Mouse (Mus musculus): Measurements from ENCODE around the gene Nell1.

GRCm38 (mm10) chr7:50162602-50163001, 187.9 kb downstream of the Nell1 start:
- no peak for TF ChIP-seq CTCF (IDR thresholded peaks at IDR 0.05; ENCODE audit: control insufficient read depth, insufficient read depth, insufficient replicate concordance, low read depth, low read length)
- no peak for TF ChIP-seq POLR2A (IDR thresholded peaks at IDR 0.05; ENCODE audit: control insufficient read depth, low read depth, low read length)

Measured in testis, adult 2 months (tissue).